Mouse (Mus musculus): ENCODE results near the gene Ryr2.

- no peak for TF ChIP-seq GATA1 (IDR thresholded peaks at IDR 0.05; ENCODE audit: borderline replicate concordance, low read length)
- no peak for TF ChIP-seq FLI1 (IDR thresholded peaks at IDR 0.05; ENCODE audit: low read length)
These were observed 2.4 kb downstream of the Ryr2 start for GRCm38 (mm10) chr13:12104318-12104717.

All from megakaryocyte, embryonic 14.5 days (primary cell).